Mouse (Mus musculus): ENCODE results near the gene Prkch.

GRCm38 (mm10) chr12:73715331-73715730, 130.7 kb downstream of the Prkch start:
- TF ChIP-seq CTCF (IDR thresholded peaks at IDR 0.05; ENCODE audit: low read depth, low read length) (no peak), TAL1 (conservative IDR thresholded peaks at IDR 0.05; ENCODE audit: low read depth, low read length) (no peak)
